Mouse (Mus musculus): ENCODE data around the gene Spocd1. TPM values are rescaled to one million over a fixed set of nuclear protein-coding genes. Genes with fewer than 3 reads are reported as not detected.
A peak's percentile ranks its signal among the peaks of the same experiment; 100 is the strongest.

The Spocd1 gene
- polyA plus RNA-seq, 1 experiment from 2014 or later: not detected

DNA sequence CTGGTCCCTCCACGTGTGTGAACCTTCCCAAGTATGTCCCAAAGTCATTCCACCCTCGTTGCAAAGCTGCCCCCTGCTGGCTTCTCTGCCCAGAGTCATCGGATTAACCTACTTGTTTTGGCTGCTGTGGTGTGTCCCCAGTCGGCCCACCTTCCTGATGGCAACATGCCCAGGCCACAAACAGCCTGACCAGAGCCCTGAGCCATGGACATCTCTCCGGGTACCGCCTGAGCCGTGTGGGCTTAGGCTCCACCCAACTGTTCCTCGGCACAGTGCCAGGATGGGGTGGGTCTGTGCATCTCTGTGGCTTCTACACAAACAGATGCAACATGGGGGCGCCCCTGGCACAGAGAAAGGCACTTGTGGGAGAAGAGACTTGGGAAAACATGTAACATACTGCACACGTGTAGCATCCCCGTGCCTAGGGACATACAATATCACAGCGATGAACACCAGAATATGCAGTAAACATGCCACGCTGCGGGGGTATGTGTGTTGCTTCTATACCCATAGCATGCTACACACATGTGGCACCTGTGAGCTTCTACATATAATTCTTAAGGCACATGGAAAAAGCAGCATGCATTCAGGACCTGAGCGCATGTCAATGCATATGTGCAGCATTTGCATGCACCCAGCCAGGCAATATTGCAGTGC lies 54.8 kb downstream of the Spocd1 start:
- no peak overlapping the region for H3K27ac ChIP-seq

DNA sequence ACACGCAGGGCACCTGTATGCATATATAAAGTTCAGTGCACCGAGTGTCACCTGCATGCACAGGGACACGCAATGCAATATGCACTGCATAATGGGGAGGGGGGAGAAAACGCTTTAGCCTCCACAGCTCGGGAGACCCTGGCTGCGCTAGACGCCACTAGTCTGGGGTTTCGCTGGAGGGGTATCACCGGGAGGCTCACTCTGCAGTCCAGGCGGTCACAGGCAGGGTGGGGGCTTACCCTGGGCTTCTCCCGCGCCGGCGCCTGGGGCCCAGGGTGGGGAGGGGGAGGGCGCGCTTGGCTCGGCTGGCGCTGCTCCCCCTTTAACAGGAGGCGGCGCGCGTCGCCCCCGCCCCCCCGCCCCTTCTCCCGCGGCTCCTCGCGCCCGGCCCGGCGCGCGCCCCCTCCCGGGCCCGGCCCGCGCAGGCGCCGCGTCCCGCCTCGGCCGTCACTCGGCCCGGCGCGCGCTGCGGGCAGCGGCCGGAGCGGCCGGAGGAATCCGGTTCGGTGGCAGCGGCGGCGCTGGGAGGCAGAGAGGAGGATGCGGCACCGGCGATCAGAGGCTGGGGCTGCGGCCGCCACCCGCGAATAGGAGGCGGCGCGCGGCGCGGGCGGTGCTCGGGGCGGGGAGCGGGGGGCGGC lies 55.5 kb downstream of the Spocd1 start, which contains the start of gene Adgrb2:
TSS of gene Adgrb2 (plus strand) at position 450 of the 641 bp plus-strand sequence.
- WGBS: under 1% methylated on average over 45 of the region's 77 CpGs
- ATAC-seq (ENCODE audit: low FRiP score, low read depth): peak; percentile 23; the same call in 1 of the 2 replicates

More for the DNA sequence above, 54.8 kb downstream of the Spocd1 start:
- H3K36me3 ChIP-seq: no peaks in the 10 kb centered on the region
- peaks cover 46% of the 10 kb centered on the region for H3K27me3 ChIP-seq (replicated peaks)
- H3K4me1 ChIP-seq: peaks cover 65% of the 10 kb centered on the region
- H3K9ac ChIP-seq: 0 out of 2 replicates have a peak overlapping the region, but pooled peaks have one; percentile 86
- peak overlapping the region; percentile 94 for H3K4me2 ChIP-seq (replicated peaks)
- WGBS: 3% methylated on average over 15 of the region's 15 CpGs
- no peaks in the 10 kb centered on the region for H3K9me3 ChIP-seq
- peak; percentile 34 for ATAC-seq (ENCODE audit: low FRiP score, low read depth)
- H3K4me3 ChIP-seq: peak overlapping the region; percentile 75

DNA sequence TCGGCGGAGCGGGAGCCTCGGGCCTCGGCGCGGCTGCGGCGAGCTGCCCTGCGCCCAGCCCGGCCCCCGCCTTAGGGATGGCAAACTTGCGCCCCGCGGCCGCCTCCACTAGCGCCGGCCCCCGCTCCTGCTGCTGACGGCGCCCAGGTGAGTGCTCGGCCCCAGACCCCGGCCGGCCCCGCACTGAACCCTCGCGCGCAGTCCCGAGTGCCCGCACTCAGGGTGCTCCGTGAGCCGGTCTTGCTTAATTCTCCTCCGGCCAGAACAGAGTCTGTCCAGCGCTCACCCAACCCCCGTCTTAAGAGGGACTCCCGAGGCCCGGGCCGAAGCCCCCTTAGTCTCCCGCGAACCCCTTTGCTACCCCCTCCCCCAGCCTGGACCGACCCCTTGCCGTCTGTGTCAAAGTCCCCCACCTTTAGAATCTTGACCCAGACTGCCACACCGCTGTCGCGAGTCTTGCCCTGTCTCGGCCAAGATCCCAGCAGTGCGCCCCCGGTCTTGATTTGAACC lies 56.2 kb downstream of the Spocd1 start:
- H3K36me3 ChIP-seq: no peaks in the 10 kb centered on the region
- peaks cover 47% of the 10 kb centered on the region for H3K27me3 ChIP-seq (replicated peaks)
- 2% methylated on average over 36 of the region's 48 CpGs for WGBS
- H3K4me1 ChIP-seq: peaks cover 68% of the 10 kb centered on the region
- peak overlapping the region; percentile 94 for H3K4me2 ChIP-seq (replicated peaks)
- no peak overlapping the region for H3K27ac ChIP-seq
- H3K9me3 ChIP-seq: no peaks in the 10 kb centered on the region
- ATAC-seq (ENCODE audit: low FRiP score, low read depth): no peak
- H3K9ac ChIP-seq: peak overlapping the region; percentile 86
- H3K4me3 ChIP-seq: peak overlapping the region; percentile 75

More for the DNA sequence above, 55.5 kb downstream of the Spocd1 start, which contains the start of gene Adgrb2:
- peak within 1 kb of the TSS; percentile 75 for H3K4me3 ChIP-seq
- peaks cover 68% of the 10 kb centered on the region for H3K4me1 ChIP-seq
- H3K9ac ChIP-seq: peak within 1 kb of the TSS; percentile 86
- H3K36me3 ChIP-seq: no peaks in the 10 kb centered on the region
- H3K27ac ChIP-seq: no peak within 1 kb of the TSS
- peak within 1 kb of the TSS; percentile 94 for H3K4me2 ChIP-seq (replicated peaks)
- H3K27me3 ChIP-seq (replicated peaks): peaks cover 47% of the 10 kb centered on the region
- no peaks in the 10 kb centered on the region for H3K9me3 ChIP-seq

DNA sequence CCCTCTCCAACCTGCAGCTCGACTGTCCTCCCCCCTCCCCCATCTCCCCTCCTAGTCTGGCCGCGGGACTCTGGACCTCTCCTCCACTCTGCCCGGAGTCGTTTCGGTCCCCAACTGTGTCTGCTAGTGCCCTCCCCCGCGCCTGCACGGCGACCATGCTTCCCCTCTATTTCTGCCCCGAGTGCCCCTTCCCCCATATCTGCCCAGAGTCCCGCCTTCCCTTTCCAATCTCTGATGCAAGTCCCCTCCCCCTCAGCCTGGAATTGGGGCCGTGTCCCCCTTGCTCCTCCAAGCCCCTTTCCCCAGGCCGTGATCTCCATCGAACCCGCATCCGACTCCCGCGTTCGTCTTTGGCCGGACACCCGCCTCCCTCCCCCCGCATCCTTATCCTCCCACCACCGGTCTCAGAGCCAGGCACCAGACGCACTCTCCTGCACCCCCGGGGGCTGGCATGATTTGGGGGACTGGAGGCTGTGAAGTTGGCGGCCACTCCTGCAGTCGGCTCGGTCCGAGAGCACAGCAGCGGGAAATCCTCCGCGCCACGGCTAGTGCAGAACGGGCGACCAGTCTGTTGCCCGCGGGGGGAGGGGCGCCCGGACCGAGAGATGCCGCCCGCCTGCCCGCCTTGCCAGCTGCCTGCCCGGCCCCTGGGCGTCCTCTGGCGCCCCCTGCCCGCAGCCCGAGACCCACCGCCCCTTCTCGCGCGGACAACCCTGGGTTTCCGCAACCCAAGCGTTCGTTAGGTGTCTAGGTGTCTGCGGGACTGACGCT lies 56.8 kb downstream of the Spocd1 start:
- Histone ChIP-seq H3K4me1 (peaks cover 71% of the 10 kb centered on the region), H3K9me3 (no peaks in the 10 kb centered on the region), H3K36me3 (no peaks in the 10 kb centered on the region), H3K4me2 (replicated peaks) (peak overlapping the region; percentile 94), H3K27ac (peak overlapping the region; percentile 46; the same call in 1 of the 2 replicates), H3K27me3 (replicated peaks) (peaks cover 47% of the 10 kb centered on the region), H3K9ac (peak overlapping the region; percentile 86), H3K4me3 (peak overlapping the region; percentile 75)
- 1% methylated on average over 57 of the region's 58 CpGs for WGBS
- peak; percentile 21; the same call in 1 of the 2 replicates for ATAC-seq (ENCODE audit: low FRiP score, low read depth)

DNA sequence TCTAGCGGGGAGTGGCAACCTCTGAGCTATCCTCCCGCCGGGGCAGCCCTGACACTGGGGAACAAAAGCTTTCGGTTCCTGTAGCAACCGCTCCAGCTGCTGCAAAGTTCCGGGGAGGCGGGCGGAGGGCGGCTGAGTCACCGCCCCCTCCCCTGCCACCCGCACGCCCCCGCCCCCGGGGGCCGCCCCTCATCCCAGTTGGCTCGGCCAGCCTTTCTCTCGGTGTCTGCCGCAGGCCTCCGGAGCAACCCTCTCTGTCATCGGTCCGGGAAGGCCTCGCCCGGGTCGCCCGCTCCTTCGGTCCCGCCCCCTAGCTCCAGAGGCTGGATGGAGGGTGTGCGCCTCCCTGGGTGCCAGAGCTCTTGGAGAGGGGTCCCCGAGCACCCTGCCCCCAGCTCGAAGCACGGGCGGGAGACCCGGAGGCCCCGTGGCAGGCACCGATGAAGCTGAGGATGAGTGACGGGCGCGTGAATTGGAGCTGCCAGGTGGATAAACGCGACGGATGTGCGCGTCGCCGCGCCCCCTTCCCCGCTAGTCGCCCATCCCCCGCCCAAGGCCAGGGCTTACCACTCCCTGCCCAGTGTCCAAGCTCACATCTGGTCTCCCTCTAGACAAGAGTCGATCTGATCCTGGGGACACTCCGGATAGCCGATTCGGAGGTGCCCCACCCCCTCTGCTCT lies 58.9 kb downstream of the Spocd1 start:
- Histone ChIP-seq H3K4me3 (peak overlapping the region; percentile 46), H3K4me1 (peaks cover 54% of the 10 kb centered on the region), H3K4me2 (replicated peaks) (peak overlapping the region; percentile 94), H3K9me3 (no peaks in the 10 kb centered on the region), H3K36me3 (peaks cover 9% of the 10 kb centered on the region; the same call in 1 of the 2 replicates), H3K27me3 (replicated peaks) (peaks cover 39% of the 10 kb centered on the region), H3K27ac (peak overlapping the region; percentile 46), H3K9ac (peak overlapping the region; percentile 54)
- under 1% methylated on average over 52 of the region's 53 CpGs for WGBS
- ATAC-seq (ENCODE audit: low FRiP score, low read depth): 0 out of 2 replicates have a peak, but pooled peaks have one; percentile 11

DNA sequence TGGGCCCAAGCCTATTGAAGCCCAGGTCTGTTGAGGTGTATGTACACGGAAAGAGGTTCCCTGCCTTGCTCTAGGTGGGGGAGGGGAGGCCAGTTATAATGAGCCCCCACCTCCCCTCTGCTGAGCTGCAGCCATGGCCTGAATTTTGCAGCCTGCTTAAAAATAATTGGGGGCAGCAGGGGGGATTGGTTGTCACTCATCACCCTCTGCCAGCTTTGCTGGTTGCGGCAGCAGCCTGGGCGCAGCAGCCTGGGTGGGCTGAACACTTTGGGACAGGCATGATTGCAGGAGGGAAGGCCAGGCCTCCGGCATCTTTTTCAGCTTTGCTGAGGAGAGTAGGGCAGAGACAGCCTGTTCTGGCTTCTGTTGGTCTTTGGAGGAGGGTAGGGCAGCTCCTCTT lies 60.9 kb downstream of the Spocd1 start:
- Histone ChIP-seq H3K27me3 (replicated peaks) (peaks cover 37% of the 10 kb centered on the region), H3K9ac (no peak overlapping the region), H3K4me2 (replicated peaks) (no peak overlapping the region), H3K4me1 (peaks cover 56% of the 10 kb centered on the region), H3K36me3 (peaks cover 9% of the 10 kb centered on the region; the same call in 1 of the 2 replicates), H3K9me3 (no peaks in the 10 kb centered on the region), H3K27ac (no peak overlapping the region), H3K4me3 (no peak overlapping the region)
- ATAC-seq (ENCODE audit: low FRiP score, low read depth): no peak
- WGBS: 73% methylated on average over 4 of the region's 4 CpGs

DNA sequence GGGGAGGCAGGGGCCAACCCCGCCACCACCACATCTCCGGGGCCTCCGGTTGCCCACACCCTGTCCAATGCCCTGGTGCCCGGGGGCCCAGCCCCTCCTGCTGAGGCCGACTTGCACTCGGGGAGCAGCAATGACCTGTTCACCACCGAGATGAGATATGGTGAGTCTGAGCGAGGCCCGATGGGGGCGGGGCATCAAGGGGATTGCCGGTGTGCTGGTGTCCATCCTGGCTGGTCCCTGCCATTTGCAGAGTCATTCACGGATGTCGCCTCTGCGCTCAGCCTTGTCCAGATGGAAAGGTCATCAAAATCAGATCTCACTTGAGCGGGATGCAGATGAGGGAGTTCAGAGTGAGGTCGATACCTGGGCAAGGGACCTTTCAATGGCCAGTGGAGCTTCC lies 63.7 kb downstream of the Spocd1 start:
- H3K9ac ChIP-seq: no peak overlapping the region
- peaks cover 34% of the 10 kb centered on the region for H3K4me1 ChIP-seq
- ATAC-seq (ENCODE audit: low FRiP score, low read depth): no peak
- no peak overlapping the region for H3K27ac ChIP-seq
- H3K4me2 ChIP-seq (replicated peaks): no peak overlapping the region
- 78% methylated on average over 16 of the region's 16 CpGs for WGBS
- H3K36me3 ChIP-seq: peaks cover 12% of the 10 kb centered on the region; the same call in 1 of the 2 replicates
- no peak overlapping the region for H3K4me3 ChIP-seq
- H3K27me3 ChIP-seq (replicated peaks): peaks cover 15% of the 10 kb centered on the region
- no peaks in the 10 kb centered on the region for H3K9me3 ChIP-seq

DNA sequence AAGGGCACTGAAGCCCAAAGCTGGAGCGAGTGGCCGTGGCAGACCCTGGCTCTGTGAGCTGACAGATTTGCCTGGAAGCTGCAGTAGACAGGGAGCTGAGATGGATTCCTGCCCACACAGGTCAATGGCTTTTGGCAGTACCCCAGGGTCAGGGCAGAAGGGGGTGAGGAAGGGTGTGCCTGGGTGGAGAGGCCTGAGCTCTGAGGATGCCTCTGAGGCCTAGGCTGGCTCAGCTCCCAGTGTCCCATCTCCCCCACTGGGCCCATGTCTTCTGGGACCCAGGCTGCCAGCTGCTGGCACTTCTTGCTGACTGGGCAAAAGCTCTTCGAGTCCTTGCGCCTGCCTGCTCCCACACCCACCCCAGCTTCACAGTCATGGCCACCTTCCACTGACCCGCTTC lies 64.2 kb downstream of the Spocd1 start:
- Histone ChIP-seq H3K4me1 (peaks cover 30% of the 10 kb centered on the region), H3K9ac (no peak overlapping the region)

DNA sequence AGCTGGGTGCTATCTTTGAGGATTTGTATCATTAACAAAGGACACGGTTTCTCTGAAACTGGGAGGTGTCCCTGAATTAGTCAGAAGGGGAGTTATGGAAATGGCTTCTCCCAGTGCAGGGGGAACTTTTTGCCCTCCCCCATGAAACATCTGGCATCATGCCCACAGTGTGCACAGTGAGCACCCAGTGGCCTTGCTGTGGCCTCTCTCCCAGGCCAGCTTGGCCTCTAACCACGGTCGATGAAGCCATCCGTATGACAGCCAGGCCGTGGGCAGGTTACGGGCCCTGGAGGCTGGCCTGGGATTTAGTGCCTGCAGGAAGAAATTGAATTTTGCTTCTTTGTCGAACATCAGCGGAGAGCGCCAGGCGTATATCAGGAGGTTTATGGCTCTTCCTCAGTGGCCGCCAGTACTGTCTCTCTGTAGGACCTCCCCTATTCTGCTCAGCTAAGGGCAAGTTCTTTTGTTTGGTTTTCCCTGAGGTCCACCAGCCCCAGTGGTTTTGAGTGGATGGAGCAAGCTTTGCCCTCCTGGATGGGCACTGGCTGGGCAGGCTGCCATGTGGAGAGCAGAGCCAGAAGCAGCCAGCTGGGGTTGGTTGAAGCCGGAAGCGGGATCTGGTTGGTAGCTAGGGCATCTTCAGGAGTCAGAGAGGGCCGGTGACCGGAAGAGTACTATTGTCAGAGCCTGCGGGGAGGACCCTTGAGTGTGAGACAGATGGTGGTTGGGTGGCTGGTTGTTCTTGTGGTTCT lies 65.1 kb downstream of the Spocd1 start:
- no peak for ATAC-seq (ENCODE audit: low FRiP score, low read depth)
- Histone ChIP-seq H3K9ac (no peak overlapping the region), H3K36me3 (peaks cover 12% of the 10 kb centered on the region; the same call in 1 of the 2 replicates), H3K4me3 (no peak overlapping the region), H3K27ac (0 out of 2 replicates have a peak overlapping the region, but pooled peaks have one; percentile 46), H3K4me1 (peaks cover 26% of the 10 kb centered on the region), H3K4me2 (replicated peaks) (no peak overlapping the region), H3K27me3 (replicated peaks) (0 out of 2 replicates have a peak, but pooled peaks cover 3% of the 10 kb centered on the region), H3K9me3 (no peaks in the 10 kb centered on the region)
- 72% methylated on average over 16 of the region's 16 CpGs for WGBS

More for the DNA sequence above, 64.2 kb downstream of the Spocd1 start:
- Histone ChIP-seq H3K27me3 (replicated peaks) (peaks cover 11% of the 10 kb centered on the region), H3K27ac (no peak overlapping the region), H3K4me3 (no peak overlapping the region), H3K9me3 (no peaks in the 10 kb centered on the region), H3K4me2 (replicated peaks) (no peak overlapping the region), H3K36me3 (peaks cover 12% of the 10 kb centered on the region; the same call in 1 of the 2 replicates)
- 96% methylated on average over 5 of the region's 5 CpGs for WGBS
- no peak for ATAC-seq (ENCODE audit: low FRiP score, low read depth)

DNA sequence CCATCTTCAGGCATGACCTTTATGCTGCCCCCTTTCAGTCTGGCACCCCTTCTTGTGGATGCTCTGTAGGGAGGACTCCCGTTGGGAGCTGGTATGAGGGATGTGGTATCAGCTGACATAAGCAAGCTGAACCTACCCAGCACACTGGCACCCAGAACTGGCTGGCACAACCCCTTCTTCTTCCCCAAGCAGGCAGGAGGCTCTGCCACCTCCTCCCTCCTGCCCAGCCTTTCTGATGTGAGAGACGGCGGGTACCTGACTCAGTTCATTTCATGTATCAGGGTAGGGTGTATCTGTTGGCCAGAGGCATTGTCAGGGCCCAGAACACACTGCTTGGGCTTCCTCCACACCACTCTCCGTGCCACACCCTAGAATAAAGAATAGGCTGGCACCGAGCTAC lies 65.7 kb downstream of the Spocd1 start:
- no peak overlapping the region for H3K27ac ChIP-seq
- no peak overlapping the region for H3K4me2 ChIP-seq (replicated peaks)
- peaks cover 23% of the 10 kb centered on the region for H3K4me1 ChIP-seq
- H3K27me3 ChIP-seq (replicated peaks): 0 out of 2 replicates have a peak, but pooled peaks cover 3% of the 10 kb centered on the region
- WGBS: 84% methylated on average over 5 of the region's 5 CpGs
- H3K4me3 ChIP-seq: no peak overlapping the region
- no peaks in the 10 kb centered on the region for H3K9me3 ChIP-seq
- peaks cover 12% of the 10 kb centered on the region; the same call in 1 of the 2 replicates for H3K36me3 ChIP-seq
- no peak overlapping the region for H3K9ac ChIP-seq
- ATAC-seq (ENCODE audit: low FRiP score, low read depth): 0 out of 2 replicates have a peak, but pooled peaks have one; percentile 23

Data from neural tube, embryonic 12.5 days (tissue).